Mouse (Mus musculus): Measurements from ENCODE around the gene Gpatch8. TPM values are rescaled to one million over a fixed set of nuclear protein-coding genes. Genes with fewer than 3 reads are reported as not detected.

The Gpatch8 gene
- polyA plus RNA-seq, 1 experiment = 17.3 TPM

- DNase-seq = no peak
- no peak overlapping the region for H3K4me3 ChIP-seq (replicated peaks; ENCODE audit: extremely low read depth, low read depth, low read length)
- peaks cover 3% of the 10 kb centered on the region for H3K4me1 ChIP-seq (ENCODE audit: control insufficient read depth, insufficient read depth, low read length)
- 51% methylated on average over 2 of the region's 2 CpGs for WGBS
- TF ChIP-seq POLR2A (IDR thresholded peaks at IDR 0.05; ENCODE audit: borderline replicate concordance, extremely low read depth, low read depth, low read length) (no peak), CTCF (IDR thresholded peaks at IDR 0.05; ENCODE audit: insufficient read depth, low read length) (no peak)
These were observed 22.1 kb downstream of the Gpatch8 start for GRCm38 (mm10) chr11:102534078-102534477.

GRCm38 (mm10) chr11:102531425-102531824, 24.8 kb downstream of the Gpatch8 start:
- no peak for DNase-seq
- no peak for TF ChIP-seq POLR2A (IDR thresholded peaks at IDR 0.05; ENCODE audit: borderline replicate concordance, extremely low read depth, low read depth, low read length)
- TF ChIP-seq CTCF (IDR thresholded peaks at IDR 0.05; ENCODE audit: insufficient read depth, low read length) = no peak
- Histone ChIP-seq H3K4me1 (ENCODE audit: control insufficient read depth, insufficient read depth, low read length) (peaks cover 3% of the 10 kb centered on the region), H3K4me3 (replicated peaks; ENCODE audit: extremely low read depth, low read depth, low read length) (no peak overlapping the region)
- 49% methylated on average over 5 of the region's 5 CpGs for WGBS

GRCm38 (mm10) chr11:102514793-102515424, 41.3 kb downstream of the Gpatch8 start:
- TF ChIP-seq CTCF (IDR thresholded peaks at IDR 0.05; ENCODE audit: insufficient read depth, low read length) (no peak), POLR2A (IDR thresholded peaks at IDR 0.05; ENCODE audit: borderline replicate concordance, extremely low read depth, low read depth, low read length) (no peak)
- DNase-seq = no peak
- Histone ChIP-seq H3K4me1 (ENCODE audit: control insufficient read depth, insufficient read depth, low read length) (peaks cover 3% of the 10 kb centered on the region), H3K4me3 (replicated peaks; ENCODE audit: extremely low read depth, low read depth, low read length) (no peak overlapping the region)
- 88% methylated on average over 1 of the region's 1 CpGs for WGBS

- WGBS = 62% methylated on average over 6 of the region's 6 CpGs
- Histone ChIP-seq H3K4me3 (replicated peaks; ENCODE audit: extremely low read depth, low read depth, low read length) (no peak overlapping the region), H3K4me1 (ENCODE audit: control insufficient read depth, insufficient read depth, low read length) (peaks cover 3% of the 10 kb centered on the region)
- TF ChIP-seq CTCF (IDR thresholded peaks at IDR 0.05; ENCODE audit: insufficient read depth, low read length) = no peak
- no peak for TF ChIP-seq POLR2A (IDR thresholded peaks at IDR 0.05; ENCODE audit: borderline replicate concordance, extremely low read depth, low read depth, low read length)
- DNase-seq = no peak
These were observed 46.0 kb downstream of the Gpatch8 start for GRCm38 (mm10) chr11:102510226-102510625.

- Histone ChIP-seq H3K4me3 (replicated peaks; ENCODE audit: extremely low read depth, low read depth, low read length) (no peak overlapping the region), H3K4me1 (ENCODE audit: control insufficient read depth, insufficient read depth, low read length) (peaks cover 4% of the 10 kb centered on the region)
- no peak for DNase-seq
- WGBS = 44% methylated on average over 2 of the region's 2 CpGs
- TF ChIP-seq CTCF (IDR thresholded peaks at IDR 0.05; ENCODE audit: insufficient read depth, low read length) = no peak
- TF ChIP-seq POLR2A (IDR thresholded peaks at IDR 0.05; ENCODE audit: borderline replicate concordance, extremely low read depth, low read depth, low read length) = no peak
These were observed 59.5 kb downstream of the Gpatch8 start for GRCm38 (mm10) chr11:102496732-102497131.

- TF ChIP-seq POLR2A (IDR thresholded peaks at IDR 0.05; ENCODE audit: borderline replicate concordance, extremely low read depth, low read depth, low read length) = no peak
- no peak for TF ChIP-seq CTCF (IDR thresholded peaks at IDR 0.05; ENCODE audit: insufficient read depth, low read length)
- whole genome bisulfite sequencing = 52% methylated on average over 2 of the region's 2 CpGs
- peaks cover 4% of the 10 kb centered on the region for H3K4me1 ChIP-seq (ENCODE audit: control insufficient read depth, insufficient read depth, low read length)
- no peak overlapping the region for H3K4me3 ChIP-seq (replicated peaks; ENCODE audit: extremely low read depth, low read depth, low read length)
- no peak for DNase-seq
These were observed 60.0 kb downstream of the Gpatch8 start for GRCm38 (mm10) chr11:102496206-102496605.

- WGBS = 51% methylated on average over 5 of the region's 5 CpGs
- TF ChIP-seq POLR2A (IDR thresholded peaks at IDR 0.05; ENCODE audit: borderline replicate concordance, extremely low read depth, low read depth, low read length) (no peak), CTCF (IDR thresholded peaks at IDR 0.05; ENCODE audit: insufficient read depth, low read length) (no peak)
- H3K4me1 ChIP-seq (ENCODE audit: control insufficient read depth, insufficient read depth, low read length) = peaks cover 4% of the 10 kb centered on the region
- DNase-seq = no peak
- H3K4me3 ChIP-seq (replicated peaks; ENCODE audit: extremely low read depth, low read depth, low read length) = no peak overlapping the region
These were observed 60.5 kb downstream of the Gpatch8 start for GRCm38 (mm10) chr11:102495742-102496141.

- peaks cover 4% of the 10 kb centered on the region for H3K4me1 ChIP-seq (ENCODE audit: control insufficient read depth, insufficient read depth, low read length)
- 87% methylated on average over 6 of the region's 6 CpGs for WGBS
- DNase-seq = no peak
- no peak for TF ChIP-seq POLR2A (IDR thresholded peaks at IDR 0.05; ENCODE audit: borderline replicate concordance, extremely low read depth, low read depth, low read length)
- TF ChIP-seq CTCF (IDR thresholded peaks at IDR 0.05; ENCODE audit: insufficient read depth, low read length) = no peak
- H3K4me3 ChIP-seq (replicated peaks; ENCODE audit: extremely low read depth, low read depth, low read length) = no peak overlapping the region
These were observed 61.1 kb downstream of the Gpatch8 start for GRCm38 (mm10) chr11:102495114-102495513.

GRCm38 (mm10) chr11:102494063-102494650, 62.0 kb downstream of the Gpatch8 start:
- Histone ChIP-seq H3K4me3 (replicated peaks; ENCODE audit: extremely low read depth, low read depth, low read length) (no peak overlapping the region), H3K4me1 (ENCODE audit: control insufficient read depth, insufficient read depth, low read length) (peaks cover 4% of the 10 kb centered on the region)
- no peak for TF ChIP-seq POLR2A (IDR thresholded peaks at IDR 0.05; ENCODE audit: borderline replicate concordance, extremely low read depth, low read depth, low read length)
- no peak for TF ChIP-seq CTCF (IDR thresholded peaks at IDR 0.05; ENCODE audit: insufficient read depth, low read length)
- 79% methylated on average over 7 of the region's 7 CpGs for WGBS
- DNase-seq = no peak

- no peak for DNase-seq
- H3K4me3 ChIP-seq (replicated peaks; ENCODE audit: extremely low read depth, low read depth, low read length) = no peak overlapping the region
- H3K4me1 ChIP-seq (ENCODE audit: control insufficient read depth, insufficient read depth, low read length) = peaks cover 4% of the 10 kb centered on the region
- WGBS = 94% methylated on average over 2 of the region's 2 CpGs
- TF ChIP-seq CTCF (IDR thresholded peaks at IDR 0.05; ENCODE audit: insufficient read depth, low read length) = no peak
- no peak for TF ChIP-seq POLR2A (IDR thresholded peaks at IDR 0.05; ENCODE audit: borderline replicate concordance, extremely low read depth, low read depth, low read length)
These were observed 63.0 kb downstream of the Gpatch8 start for GRCm38 (mm10) chr11:102493241-102493640.

Data from lung, adult 2 months (tissue).